Mouse (Mus musculus) small intestine, adult 2 months (tissue): ENCODE measurements around the gene Stat6. TPM values are rescaled to one million over a fixed set of nuclear protein-coding genes. Genes with fewer than 3 reads are reported as not detected.

Experiments used
- H3K27ac ChIP-seq: fragments of 200-500 bp; 2 replicates; pipeline ENCODE4 v1.5.1; 2012; ENCODE audit warnings: low read depth, low read length, control low read depth, inconsistent platforms; ENCODE audit not compliant: insufficient read depth
- H3K27me3 ChIP-seq: fragments of 200-500 bp; 2 replicates; pipeline ENCODE4 v1.6.1; 2012; ENCODE audit warnings: mild to moderate bottlenecking, moderate library complexity, low read length, inconsistent platforms; ENCODE audit not compliant: control insufficient read depth, insufficient read depth
- H3K36me3 ChIP-seq: fragments of 200-500 bp; 2 replicates; pipeline ENCODE4 v1.6.1; 2012; ENCODE audit warnings: mild to moderate bottlenecking, low read length, control low read depth, inconsistent platforms; ENCODE audit not compliant: control insufficient read depth, insufficient read depth
- H3K4me1 ChIP-seq: fragments of 200-500 bp; 2 replicates; pipeline ENCODE4 v1.6.1; 2012; ENCODE audit warnings: low read length, inconsistent platforms, mixed read lengths; ENCODE audit not compliant: control insufficient read depth, insufficient read depth, insufficient read length
- H3K4me3 ChIP-seq: fragments of 200-500 bp; 2 replicates; pipeline ENCODE4 v1.5.1; 2012; ENCODE audit warnings: low read depth, mild to moderate bottlenecking, control low read depth, inconsistent platforms, low read length, moderate library complexity
- CTCF ChIP-seq: fragments of 200-500 bp; IDR thresholded peaks from 2 replicates; pipeline ENCODE4 v1.5.1; 2012; ENCODE audit warnings: low read depth, mild to moderate bottlenecking, control low read depth, inconsistent platforms, low read length, moderate library complexity, mixed read lengths; ENCODE audit not compliant: insufficient replicate concordance, insufficient read length; ENCODE audit errors: extremely low read depth
- POLR2A ChIP-seq: fragments of 200-500 bp; IDR thresholded peaks from 2 replicates; pipeline ENCODE4 v1.6.1; 2012; ENCODE audit warnings: low read depth, mild to moderate bottlenecking, control low read depth, inconsistent platforms, low read length, moderate library complexity
- WGBS: fragments of 180-500 bp; shearing (Covaris S2); methylation state at CpG from one replicate; pipeline ENCODE4 v1.1.7; 2018; 5-methylcytosine and 5-hydroxymethylcytosine counted together
- polyA plus RNA-seq: library from polyadenylated mRNA; depleted of rRNA; stranded (reverse); fragments of >200 nt; gene quantifications from 2 replicates; pipeline ENCODE4 v1.2.3, GENCODE M21; 2012; rRNA removed

Stat6 gene
- polyA plus RNA-seq, 1 experiment, result 101 TPM

GRCm38 (mm10) chr10:127707721-127708120 lies 64.9 kb downstream of the Stat6 start:
- TF ChIP-seq POLR2A (no peak), CTCF (0 out of 2 replicates have a peak, but pooled peaks have one; percentile 1)
- Histone ChIP-seq H3K4me1 (peaks cover 12% of the 10 kb centered on the region; the same call in 1 of the 2 replicates), H3K27ac (peak overlapping the region; percentile 54), H3K27me3 (no peaks in the 10 kb centered on the region), H3K4me3 (peak overlapping the region; percentile 39), H3K36me3 (peaks cover 71% of the 10 kb centered on the region)
- 30% methylated on average over 7 of the region's 7 CpGs for WGBS

- Histone ChIP-seq H3K4me3 (no peak overlapping the region), H3K36me3 (peaks cover 83% of the 10 kb centered on the region), H3K4me1 (peaks cover 12% of the 10 kb centered on the region; the same call in 1 of the 2 replicates), H3K27ac (no peak overlapping the region), H3K27me3 (no peaks in the 10 kb centered on the region)
- TF ChIP-seq CTCF (no peak), POLR2A (no peak)
- WGBS, result 87% methylated on average over 3 of the region's 3 CpGs
These were observed 66.1 kb downstream of the Stat6 start for GRCm38 (mm10) chr10:127708850-127709370.

- no peak for TF ChIP-seq POLR2A
- no peak for TF ChIP-seq CTCF
- no peak overlapping the region for H3K4me3 ChIP-seq
- no peaks in the 10 kb centered on the region for H3K27me3 ChIP-seq
- no peak overlapping the region for H3K27ac ChIP-seq
- peaks cover 9% of the 10 kb centered on the region; the same call in 1 of the 2 replicates for H3K4me1 ChIP-seq
- WGBS, result 83% methylated on average over 13 of the region's 13 CpGs
- H3K36me3 ChIP-seq, result peaks cover 90% of the 10 kb centered on the region
These were observed 67.5 kb downstream of the Stat6 start for GRCm38 (mm10) chr10:127710331-127710730.

Other genes starting within 250 kb of the Stat6 start
- 0.30 and 0.51 TPM in 2 replicates for gene Stac3, start 141.3 kb upstream of the Stat6 start, polyA plus RNA-seq
- 3.8 and 5.6 TPM in 2 replicates for gene Ndufa4l2, start 128.0 kb upstream of the Stat6 start, polyA plus RNA-seq
- 36.6 and 49.6 TPM in 2 replicates for gene Shmt2, start 120.5 kb upstream of the Stat6 start, polyA plus RNA-seq
- gene Nxph4, start 108.4 kb upstream of the Stat6 start, polyA plus RNA-seq, result 0.32 and 0.41 TPM in 2 replicates
- 82.4 and 200 TPM in 2 replicates for gene Lrp1, start 21.8 kb upstream of the Stat6 start, polyA plus RNA-seq
- gene Nemp1, start 23.9 kb downstream of the Stat6 start, polyA plus RNA-seq, result 0.67 and 2.5 TPM in 2 replicates
- 9.4 and 31.8 TPM in 2 replicates for gene Nab2, start 25.6 kb downstream of the Stat6 start, polyA plus RNA-seq
- gene Myo1a, start 62.2 kb downstream of the Stat6 start, polyA plus RNA-seq, result 166 and 688 TPM in 2 replicates
- 0.27 TPM in 1 of 2 replicates, not detected in the other for gene Tac2, start 81.5 kb downstream of the Stat6 start, polyA plus RNA-seq
- 2.9 and 6.7 TPM in 2 replicates for gene Zbtb39, start 96.6 kb downstream of the Stat6 start, polyA plus RNA-seq
- 0.70 and 2.3 TPM in 2 replicates for gene Gpr182, start 108.7 kb downstream of the Stat6 start, polyA plus RNA-seq
- gene Rdh1, start 116.7 kb downstream of the Stat6 start, polyA plus RNA-seq, result not detected in 2 replicates
- gene Rdh16f1, start 116.8 kb downstream of the Stat6 start, polyA plus RNA-seq, result not detected in 2 replicates
- 8.0 and 40.9 TPM in 2 replicates for gene Rdh9, start 133.4 kb downstream of the Stat6 start, polyA plus RNA-seq
- 1.7 and 4.4 TPM in 2 replicates for gene Rdh16, start 158.2 kb downstream of the Stat6 start, polyA plus RNA-seq
- not detected in 2 replicates for gene Rdh19, start 206.9 kb downstream of the Stat6 start, polyA plus RNA-seq
- gene Rdh16f2, start 223.5 kb downstream of the Stat6 start, polyA plus RNA-seq, result 2.1 and 3.6 TPM in 2 replicates
- 30.9 and 73.0 TPM in 2 replicates for gene Rdh7, start 245.8 kb downstream of the Stat6 start, polyA plus RNA-seq